Comparison of ENCODE assay signal across 14 mouse cellular contexts in genomic region chr9:121592948-121593550, GRCm38 (mm10). TPM values are rescaled to one million over a fixed set of nuclear protein-coding genes. Genes with fewer than 3 reads are reported as not detected.
A peak's percentile ranks its signal among the peaks of the same experiment; 100 is the strongest.
DNase-seq lines count a peak whose midpoint lies in the region; ATAC-seq and TF ChIP-seq lines count a peak whose summit lies in the region.
"Had no signal": no experiment of that assay in that cellular context is flagged by ENCODE, and none has a peak within 500 bp of the region (broad histone marks: within the 10 kb centered on the region; RNA-seq: fewer than 3 reads in every experiment).

No protein-coding gene starts in this region.

- no peak overlapping the region for H3K9ac ChIP-seq in forebrain, postnatal 0 days
- no peak overlapping the region for H3K9ac ChIP-seq in forebrain, embryonic 16.5 days (replicated peaks; ENCODE audit: low read depth, low read length)
- H3K9ac ChIP-seq: hindbrain, embryonic 12.5 days; stomach, embryonic 15.5 days had no signal

- H3K27me3 ChIP-seq in forebrain, postnatal 0 days (ENCODE audit: insufficient read depth, low read length), result no peaks in the 10 kb centered on the region
- no peaks in the 10 kb centered on the region for H3K27me3 ChIP-seq in forebrain, embryonic 16.5 days (replicated peaks; ENCODE audit: control insufficient read depth, insufficient read depth, low read length)
- H3K27me3 ChIP-seq: CH12.LX; hindbrain, embryonic 12.5 days; stomach, embryonic 15.5 days had no signal

- DNase-seq in forebrain, postnatal 0 days, result peak; percentile 31
- peak in 1 of 2 experiments; percentile 41 for DNase-seq in layer of hippocampus, adult 2 months (ENCODE audit: low spot score in 2 of 2)
- no peak for DNase-seq in layer of hippocampus, adult 8-10 months (ENCODE audit: low spot score in 2 of 2)
- DNase-seq in brain, adult 2 months (ENCODE audit: low read depth, low spot score), result peak; percentile 73
- DNase-seq in cerebellum, postnatal 36 days, result peak; percentile 29 to 33
- DNase-seq in natural killer cell, adult 2 months (ENCODE audit: low spot score in 2 of 2), result no peak
- DNase-seq: kidney, postnatal 36 days; lung, adult 2 months had no signal

- peaks cover 4% of the 10 kb centered on the region; the same call in 1 of the 2 replicates for H3K9me3 ChIP-seq in forebrain, postnatal 0 days (ENCODE audit: low read length)
- no peaks in the 10 kb centered on the region for H3K9me3 ChIP-seq in forebrain, embryonic 16.5 days (ENCODE audit: control insufficient read depth, low read length)
- H3K9me3 ChIP-seq: stomach, embryonic 15.5 days had no signal

- H3K4me3 ChIP-seq in forebrain, postnatal 0 days (ENCODE audit: low read depth, low read length), result no peak overlapping the region
- no peak overlapping the region for H3K4me3 ChIP-seq in forebrain, embryonic 16.5 days (replicated peaks; ENCODE audit: low read length)
- no peak overlapping the region for H3K4me3 ChIP-seq in layer of hippocampus, adult 2 months
- H3K4me3 ChIP-seq: heart, embryonic 10.5 days; hindbrain, embryonic 12.5 days; stomach, embryonic 15.5 days had no signal

- H3K36me3 ChIP-seq in forebrain, postnatal 0 days (ENCODE audit: insufficient read depth), result no peaks in the 10 kb centered on the region
- H3K36me3 ChIP-seq in forebrain, embryonic 16.5 days (ENCODE audit: control insufficient read depth, insufficient read depth), result no peaks in the 10 kb centered on the region
- H3K36me3 ChIP-seq: heart, embryonic 10.5 days; hindbrain, embryonic 12.5 days; stomach, embryonic 15.5 days had no signal

- no peak overlapping the region for H3K4me2 ChIP-seq in forebrain, postnatal 0 days (ENCODE audit: low read depth)
- no peak overlapping the region for H3K4me2 ChIP-seq in forebrain, embryonic 16.5 days (ENCODE audit: low read length)
- H3K4me2 ChIP-seq: hindbrain, embryonic 12.5 days; stomach, embryonic 15.5 days had no signal

- 35% methylated on average over 13 of the region's 13 CpGs for WGBS in forebrain, postnatal 0 days
- 37% methylated on average over 13 of the region's 13 CpGs for WGBS in forebrain, embryonic 16.5 days

- peaks cover 4% of the 10 kb centered on the region; the same call in 1 of the 2 replicates for H3K4me1 ChIP-seq in forebrain, postnatal 0 days (ENCODE audit: insufficient read depth)
- H3K4me1 ChIP-seq in forebrain, embryonic 16.5 days (replicated peaks; ENCODE audit: control insufficient read depth, insufficient read depth, low read length), result peaks cover 8% of the 10 kb centered on the region

- TF ChIP-seq CTCF in forebrain, postnatal 0 days (IDR thresholded peaks at IDR 0.05; ENCODE audit: low read depth), result no peak
- TF ChIP-seq CTCF in layer of hippocampus, adult 2 months (conservative IDR thresholded peaks at IDR 0.05), result no peak

- ATAC-seq in forebrain, postnatal 0 days, result no peak; the same call in 1 of the 2 replicates
- no peak for ATAC-seq in forebrain, embryonic 16.5 days

- H3K27ac ChIP-seq in forebrain, postnatal 0 days (ENCODE audit: low read depth, low read length), result no peak overlapping the region
- H3K27ac ChIP-seq in forebrain, embryonic 16.5 days (ENCODE audit: low read length), result no peak overlapping the region
- H3K27ac ChIP-seq in layer of hippocampus, adult 2 months, result peak overlapping the region; percentile 44; the same call in 1 of the 2 replicates
- H3K27ac ChIP-seq: heart, embryonic 10.5 days; hindbrain, embryonic 12.5 days; stomach, embryonic 15.5 days had no signal

RNA-seq across cellular contexts. Expression of gene Lyzl4, which starts 48.8 kb away (rescaled TPM):
- 0.46 TPM in 1 of 2 replicates, not detected in the other for total RNA-seq in forebrain, postnatal 0 days (2014; rRNA removed)
- 0.25 TPM in 1 of 2 replicates, not detected in the other for polyA plus RNA-seq in forebrain, postnatal 0 days (2015; fragmentation: Nextera tagmentation; extraction: Ambion mirVana)
- polyA plus RNA-seq in forebrain, embryonic 16.5 days (2015; fragmentation: Nextera tagmentation; extraction: Ambion mirVana), result not detected in 2 replicates
- total RNA-seq in layer of hippocampus, adult 2 months (2021), result 1 to 10 TPM in 1 of 2 experiments, under 1 TPM in 1; 0.76 to 1.5 TPM
- total RNA-seq in layer of hippocampus, adult 8-10 months (2022), result 1 to 10 TPM in 3 of 4 experiments, under 1 TPM in 1; 0.80 to 4.4 (median 3.2) TPM
- total RNA-seq: CH12.LX; megakaryocyte-erythroid progenitor cell, adult 5-6 weeks had no signal
- polyA plus RNA-seq: heart, embryonic 10.5 days; hindbrain, embryonic 12.5 days had no signal

RNA-seq across cellular contexts. Expression of gene Vipr1, which starts 49.5 kb away (rescaled TPM):
- total RNA-seq in forebrain, postnatal 0 days (2014; rRNA removed), result 0.48 and 1.5 TPM in 2 replicates
- 0.34 and 0.89 TPM in 2 replicates for polyA plus RNA-seq in forebrain, postnatal 0 days (2015; fragmentation: Nextera tagmentation; extraction: Ambion mirVana)
- polyA plus RNA-seq in forebrain, embryonic 16.5 days (2015; fragmentation: Nextera tagmentation; extraction: Ambion mirVana), result 0.65 and 1.1 TPM in 2 replicates
- 10 to 100 TPM; 18.7 to 21.2 TPM for total RNA-seq in layer of hippocampus, adult 2 months (2021)
- 10 to 100 TPM; 17.8 to 20.5 (median 18.4) TPM for total RNA-seq in layer of hippocampus, adult 8-10 months (2022)
- total RNA-seq: megakaryocyte-erythroid progenitor cell, adult 5-6 weeks had no signal

Comparison
In these comparisons a context has a peak if more than half of its experiments do, and no peak if none do; other contexts are left out.
1. DNase-seq: peak in forebrain, postnatal 0 days (single experiment), brain, adult 2 months (single experiment) and cerebellum, postnatal 36 days (2 of 2); none in layer of hippocampus, adult 8-10 months (0 of 2) and natural killer cell, adult 2 months (0 of 2).